Mouse (Mus musculus) cerebellum, adult 2 months (tissue): ENCODE measurements around the gene Magi3.

ENCODE experiments used
- CTCF ChIP-seq: fragments of 200-500 bp; IDR thresholded peaks from 2 replicates; pipeline ENCODE4 v1.5.1; 2011; ENCODE audit warnings: low read depth, mild to moderate bottlenecking, control low read depth, low read length, moderate library complexity, borderline replicate concordance; ENCODE audit not compliant: insufficient read depth
- POLR2A ChIP-seq: fragments of 200-500 bp; IDR thresholded peaks from 2 replicates; pipeline ENCODE4 v1.6.1; 2011; ENCODE audit warnings: low read length, control low read depth, borderline replicate concordance; ENCODE audit not compliant: insufficient read depth

DNA sequence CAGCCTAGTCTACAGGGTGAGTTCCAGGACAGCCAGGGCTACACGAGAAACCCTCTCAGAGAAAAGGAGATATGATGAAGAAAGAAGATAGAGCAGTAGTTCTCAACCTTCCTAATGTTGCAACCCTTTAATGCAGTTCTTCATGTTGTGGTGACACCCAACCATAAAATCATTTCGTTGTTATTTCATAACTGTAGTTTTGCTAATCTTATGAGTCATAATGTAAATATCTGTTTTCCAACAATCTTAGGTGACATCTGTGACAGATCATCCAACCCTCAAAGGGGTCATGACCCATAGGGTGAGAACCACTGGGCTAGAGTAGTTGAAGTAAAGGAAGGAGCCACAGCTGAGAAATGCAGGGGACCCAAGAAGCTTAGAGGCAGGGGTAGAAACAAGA, 35.9 kb downstream of the Magi3 start:
- TF ChIP-seq CTCF (no peak), POLR2A (no peak)
